Mouse (Mus musculus): Measurements from ENCODE around the gene Sema5a. TPM values are rescaled to one million over a fixed set of nuclear protein-coding genes. Genes with fewer than 3 reads are reported as not detected.
A peak's percentile ranks its signal among the peaks of the same experiment; 100 is the strongest.

Gene Sema5a
- polyA plus RNA-seq, 1 experiment from 2014 or later = 3.5 TPM

- Histone ChIP-seq H3K9ac (ENCODE audit: low read length) (no peak overlapping the region), H3K4me1 (ENCODE audit: control insufficient read depth, insufficient read depth, low read length) (peaks cover 11% of the 10 kb centered on the region), H3K4me3 (ENCODE audit: low read depth, low read length) (no peak overlapping the region), H3K36me3 (ENCODE audit: control insufficient read depth, insufficient read depth, low read length) (no peaks in the 10 kb centered on the region), H3K4me2 (no peak overlapping the region), H3K9me3 (ENCODE audit: control insufficient read depth, low read length) (no peaks in the 10 kb centered on the region), H3K27me3 (ENCODE audit: control insufficient read depth, insufficient read depth, low read length) (no peaks in the 10 kb centered on the region), H3K27ac (ENCODE audit: low read depth, low read length) (no peak overlapping the region)
- peak; percentile 41; the same call in 1 of the 2 replicates for ATAC-seq (ENCODE audit: low FRiP score)
- no peak for DNase-seq (ENCODE audit: low spot score, missing footprints)
- 60% methylated on average over 5 of the region's 5 CpGs for WGBS
These were observed 16.3 kb downstream of the Sema5a start for GRCm38 (mm10) chr15:32260942-32261341.

- Histone ChIP-seq H3K27ac (ENCODE audit: low read depth, low read length) (no peak overlapping the region), H3K4me2 (no peak overlapping the region), H3K4me3 (ENCODE audit: low read depth, low read length) (no peak overlapping the region), H3K4me1 (ENCODE audit: control insufficient read depth, insufficient read depth, low read length) (peaks cover 11% of the 10 kb centered on the region), H3K9ac (ENCODE audit: low read length) (no peak overlapping the region), H3K9me3 (ENCODE audit: control insufficient read depth, low read length) (no peaks in the 10 kb centered on the region), H3K36me3 (ENCODE audit: control insufficient read depth, insufficient read depth, low read length) (no peaks in the 10 kb centered on the region), H3K27me3 (ENCODE audit: control insufficient read depth, insufficient read depth, low read length) (no peaks in the 10 kb centered on the region)
- ATAC-seq (ENCODE audit: low FRiP score) (no peak), DNase-seq (ENCODE audit: low spot score, missing footprints) (no peak)
- 46% methylated on average over 3 of the region's 3 CpGs for WGBS
These were observed 19.0 kb downstream of the Sema5a start for GRCm38 (mm10) chr15:32263651-32264050.

GRCm38 (mm10) chr15:32264822-32265377, 20.3 kb downstream of the Sema5a start:
- no peaks in the 10 kb centered on the region for H3K36me3 ChIP-seq (ENCODE audit: control insufficient read depth, insufficient read depth, low read length)
- H3K4me2 ChIP-seq = no peak overlapping the region
- H3K9me3 ChIP-seq (ENCODE audit: control insufficient read depth, low read length) = no peaks in the 10 kb centered on the region
- H3K27ac ChIP-seq (ENCODE audit: low read depth, low read length) = no peak overlapping the region
- WGBS = 94% methylated on average over 7 of the region's 7 CpGs
- no peak overlapping the region for H3K4me3 ChIP-seq (ENCODE audit: low read depth, low read length)
- H3K4me1 ChIP-seq (ENCODE audit: control insufficient read depth, insufficient read depth, low read length) = peaks cover 11% of the 10 kb centered on the region
- ATAC-seq (ENCODE audit: low FRiP score) (no peak), DNase-seq (ENCODE audit: low spot score, missing footprints) (no peak)
- no peaks in the 10 kb centered on the region for H3K27me3 ChIP-seq (ENCODE audit: control insufficient read depth, insufficient read depth, low read length)
- no peak overlapping the region for H3K9ac ChIP-seq (ENCODE audit: low read length)

- 54% methylated on average over 9 of the region's 9 CpGs for WGBS
- ATAC-seq (ENCODE audit: low FRiP score) (peak; percentile 79), DNase-seq (ENCODE audit: low spot score, missing footprints) (peak; percentile 83)
- H3K27me3 ChIP-seq (ENCODE audit: control insufficient read depth, insufficient read depth, low read length) = no peaks in the 10 kb centered on the region
- H3K9ac ChIP-seq (ENCODE audit: low read length) = no peak overlapping the region
- H3K9me3 ChIP-seq (ENCODE audit: control insufficient read depth, low read length) = no peaks in the 10 kb centered on the region
- no peak overlapping the region for H3K4me3 ChIP-seq (ENCODE audit: low read depth, low read length)
- H3K27ac ChIP-seq (ENCODE audit: low read depth, low read length) = no peak overlapping the region
- H3K4me1 ChIP-seq (ENCODE audit: control insufficient read depth, insufficient read depth, low read length) = peaks cover 11% of the 10 kb centered on the region
- no peak overlapping the region for H3K4me2 ChIP-seq
- no peaks in the 10 kb centered on the region for H3K36me3 ChIP-seq (ENCODE audit: control insufficient read depth, insufficient read depth, low read length)
These were observed 20.8 kb downstream of the Sema5a start for GRCm38 (mm10) chr15:32265378-32265934.

GRCm38 (mm10) chr15:32266122-32266820, 21.7 kb downstream of the Sema5a start:
- H3K9me3 ChIP-seq (ENCODE audit: control insufficient read depth, low read length) = no peaks in the 10 kb centered on the region
- H3K27me3 ChIP-seq (ENCODE audit: control insufficient read depth, insufficient read depth, low read length) = no peaks in the 10 kb centered on the region
- no peak overlapping the region for H3K4me2 ChIP-seq
- no peak overlapping the region for H3K27ac ChIP-seq (ENCODE audit: low read depth, low read length)
- no peak overlapping the region for H3K4me3 ChIP-seq (ENCODE audit: low read depth, low read length)
- WGBS = 87% methylated on average over 15 of the region's 15 CpGs
- no peak overlapping the region for H3K9ac ChIP-seq (ENCODE audit: low read length)
- no peaks in the 10 kb centered on the region for H3K36me3 ChIP-seq (ENCODE audit: control insufficient read depth, insufficient read depth, low read length)
- peaks cover 6% of the 10 kb centered on the region; the same call in 1 of the 2 replicates for H3K4me1 ChIP-seq (ENCODE audit: control insufficient read depth, insufficient read depth, low read length)
- DNase-seq (ENCODE audit: low spot score, missing footprints) = no peak
- 0 out of 2 replicates have a peak, but pooled peaks have one; percentile 3 for ATAC-seq (ENCODE audit: low FRiP score)

GRCm38 (mm10) chr15:32270106-32270505, 25.5 kb downstream of the Sema5a start:
- H3K9me3 ChIP-seq (ENCODE audit: control insufficient read depth, low read length) = no peaks in the 10 kb centered on the region
- H3K27me3 ChIP-seq (ENCODE audit: control insufficient read depth, insufficient read depth, low read length) = no peaks in the 10 kb centered on the region
- WGBS = 62% methylated on average over 2 of the region's 2 CpGs
- H3K4me2 ChIP-seq = no peak overlapping the region
- H3K4me1 ChIP-seq (ENCODE audit: control insufficient read depth, insufficient read depth, low read length) = peaks cover 6% of the 10 kb centered on the region; the same call in 1 of the 2 replicates
- DNase-seq (ENCODE audit: low spot score, missing footprints) (no peak), ATAC-seq (ENCODE audit: low FRiP score) (no peak)
- no peaks in the 10 kb centered on the region for H3K36me3 ChIP-seq (ENCODE audit: control insufficient read depth, insufficient read depth, low read length)
- no peak overlapping the region for H3K9ac ChIP-seq (ENCODE audit: low read length)
- no peak overlapping the region for H3K27ac ChIP-seq (ENCODE audit: low read depth, low read length)
- H3K4me3 ChIP-seq (ENCODE audit: low read depth, low read length) = no peak overlapping the region

- H3K36me3 ChIP-seq (ENCODE audit: control insufficient read depth, insufficient read depth, low read length) = no peaks in the 10 kb centered on the region
- 91% methylated on average over 6 of the region's 6 CpGs for WGBS
- H3K27me3 ChIP-seq (ENCODE audit: control insufficient read depth, insufficient read depth, low read length) = no peaks in the 10 kb centered on the region
- no peaks in the 10 kb centered on the region; the same call in 1 of the 2 replicates for H3K4me1 ChIP-seq (ENCODE audit: control insufficient read depth, insufficient read depth, low read length)
- no peak overlapping the region for H3K27ac ChIP-seq (ENCODE audit: low read depth, low read length)
- no peaks in the 10 kb centered on the region for H3K9me3 ChIP-seq (ENCODE audit: control insufficient read depth, low read length)
- H3K4me2 ChIP-seq = no peak overlapping the region
- ATAC-seq (ENCODE audit: low FRiP score) (no peak), DNase-seq (ENCODE audit: low spot score, missing footprints) (no peak)
- no peak overlapping the region for H3K4me3 ChIP-seq (ENCODE audit: low read depth, low read length)
- no peak overlapping the region for H3K9ac ChIP-seq (ENCODE audit: low read length)
These were observed 29.3 kb downstream of the Sema5a start for GRCm38 (mm10) chr15:32273925-32274324.

- ATAC-seq (ENCODE audit: low FRiP score) = no peak
- no peak overlapping the region for H3K4me2 ChIP-seq
- no peaks in the 10 kb centered on the region for H3K9me3 ChIP-seq (ENCODE audit: control insufficient read depth, low read length)
- H3K9ac ChIP-seq (ENCODE audit: low read length) = no peak overlapping the region
- no peak overlapping the region for H3K27ac ChIP-seq (ENCODE audit: low read depth, low read length)
- no peaks in the 10 kb centered on the region for H3K36me3 ChIP-seq (ENCODE audit: control insufficient read depth, insufficient read depth, low read length)
- H3K4me1 ChIP-seq (ENCODE audit: control insufficient read depth, insufficient read depth, low read length) = no peaks in the 10 kb centered on the region; the same call in 1 of the 2 replicates
- 85% methylated on average over 5 of the region's 5 CpGs for WGBS
- H3K4me3 ChIP-seq (ENCODE audit: low read depth, low read length) = no peak overlapping the region
- H3K27me3 ChIP-seq (ENCODE audit: control insufficient read depth, insufficient read depth, low read length) = no peaks in the 10 kb centered on the region
- no peak for DNase-seq (ENCODE audit: low spot score, missing footprints)
These were observed 30.4 kb downstream of the Sema5a start for GRCm38 (mm10) chr15:32275020-32275419.

GRCm38 (mm10) chr15:32278600-32278999, 34.0 kb downstream of the Sema5a start:
- Histone ChIP-seq H3K36me3 (ENCODE audit: control insufficient read depth, insufficient read depth, low read length) (no peaks in the 10 kb centered on the region), H3K9ac (ENCODE audit: low read length) (no peak overlapping the region), H3K27ac (ENCODE audit: low read depth, low read length) (no peak overlapping the region), H3K9me3 (ENCODE audit: control insufficient read depth, low read length) (no peaks in the 10 kb centered on the region), H3K4me2 (no peak overlapping the region), H3K27me3 (ENCODE audit: control insufficient read depth, insufficient read depth, low read length) (no peaks in the 10 kb centered on the region), H3K4me1 (ENCODE audit: control insufficient read depth, insufficient read depth, low read length) (no peaks in the 10 kb centered on the region; the same call in 1 of the 2 replicates), H3K4me3 (ENCODE audit: low read depth, low read length) (no peak overlapping the region)
- ATAC-seq (ENCODE audit: low FRiP score) = 0 out of 2 replicates have a peak, but pooled peaks have one; percentile 40
- DNase-seq (ENCODE audit: low spot score, missing footprints) = no peak
- 44% methylated on average over 2 of the region's 2 CpGs for WGBS
